Mouse (Mus musculus) lung, postnatal 0 days (tissue): ENCODE measurements around the gene Ccdc28b.

Experiments
- CTCF ChIP-seq: IDR thresholded peaks from 2 replicates; pipeline ENCODE4 v1.5.1; 2016; ENCODE audit warnings: antibody characterized with exemption, mild to moderate bottlenecking
- EP300 ChIP-seq: IDR thresholded peaks from 2 replicates; pipeline ENCODE4 v1.6.1; 2016; ENCODE audit warnings: antibody characterized with exemption, mild to moderate bottlenecking, control low read depth

DNA sequence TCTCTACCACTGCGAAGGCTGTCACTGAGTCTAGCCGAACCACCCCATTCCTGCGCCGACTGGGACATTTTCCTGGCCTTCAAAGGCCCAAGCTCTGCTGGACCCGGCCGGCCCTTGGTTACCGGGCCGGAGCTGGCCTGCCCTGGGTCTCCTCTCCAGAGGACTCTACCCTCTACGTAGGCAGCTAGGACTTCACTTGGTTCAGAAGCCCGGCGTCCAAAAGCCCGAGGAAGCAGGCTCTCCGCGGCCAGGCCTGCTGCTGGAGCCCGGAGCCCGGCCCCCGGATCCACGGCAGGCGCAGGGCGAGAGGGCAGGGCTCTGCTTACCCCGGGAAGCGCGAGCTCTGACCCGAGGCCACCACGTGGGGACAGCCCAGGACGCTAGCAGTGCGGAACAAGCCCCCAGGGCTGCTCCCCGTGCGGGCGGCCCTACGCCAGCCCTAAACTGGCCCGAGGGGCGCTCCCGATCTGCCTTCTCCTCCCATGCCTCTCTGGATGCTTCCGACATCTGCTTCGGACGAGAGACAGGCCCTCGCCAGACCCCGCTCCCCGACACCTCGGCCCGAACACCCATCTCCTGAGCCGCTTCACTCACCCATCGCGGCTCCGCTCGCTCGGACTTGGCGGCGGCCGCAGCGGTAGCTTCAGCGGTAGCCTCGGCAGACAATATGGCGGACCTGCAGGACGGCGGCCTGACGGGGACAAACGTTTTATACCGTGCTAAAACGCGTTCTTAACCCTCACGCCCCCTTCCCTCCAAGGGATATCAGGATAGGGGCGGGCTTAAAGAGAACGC, 48.5 kb upstream of the Ccdc28b start, which contains the start of gene Kpna6:
- peak; percentile 35 for TF ChIP-seq CTCF
- TF ChIP-seq EP300, result no peak
